Mouse (Mus musculus) cerebellum, postnatal 10 days (tissue): Measurements from ENCODE around the gene Aqr.

Experiments used
- DNase-seq, 2 experiments: peaks; one replicate each; pipeline ENCODE4 v3.0.0; 2021; ENCODE audit warnings: mixed read lengths in 2 of 2

The Aqr gene

DNA sequence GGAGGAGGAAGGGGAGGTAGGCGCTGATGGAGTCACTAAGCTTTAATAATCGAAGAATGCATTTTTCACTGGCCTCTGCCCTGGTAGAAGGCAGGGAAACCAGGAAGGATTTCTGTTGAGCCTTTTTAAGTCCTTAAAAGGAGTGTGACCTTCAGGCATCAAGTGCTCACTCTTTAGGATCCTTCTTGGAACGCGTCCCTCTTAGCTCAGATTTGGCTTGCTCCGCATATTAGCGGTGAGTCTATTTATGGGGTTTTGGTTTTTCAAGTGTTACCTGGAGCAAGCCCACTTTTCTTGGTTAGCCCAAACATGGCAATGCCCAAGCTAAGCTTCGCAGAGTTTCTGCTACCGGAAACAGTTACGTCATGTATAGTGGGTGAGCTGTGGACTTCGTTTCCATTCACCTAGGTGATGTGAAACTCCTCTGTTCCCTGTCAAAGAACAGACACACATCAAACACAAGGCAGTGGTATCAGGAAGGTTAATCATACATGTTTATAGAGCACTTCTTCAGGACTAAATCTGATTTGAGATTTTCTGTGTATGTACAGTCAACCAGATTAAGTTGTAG is 128.5 kb downstream of the Aqr start:
- DNase-seq, result peak; percentile 12 to 14

DNA sequence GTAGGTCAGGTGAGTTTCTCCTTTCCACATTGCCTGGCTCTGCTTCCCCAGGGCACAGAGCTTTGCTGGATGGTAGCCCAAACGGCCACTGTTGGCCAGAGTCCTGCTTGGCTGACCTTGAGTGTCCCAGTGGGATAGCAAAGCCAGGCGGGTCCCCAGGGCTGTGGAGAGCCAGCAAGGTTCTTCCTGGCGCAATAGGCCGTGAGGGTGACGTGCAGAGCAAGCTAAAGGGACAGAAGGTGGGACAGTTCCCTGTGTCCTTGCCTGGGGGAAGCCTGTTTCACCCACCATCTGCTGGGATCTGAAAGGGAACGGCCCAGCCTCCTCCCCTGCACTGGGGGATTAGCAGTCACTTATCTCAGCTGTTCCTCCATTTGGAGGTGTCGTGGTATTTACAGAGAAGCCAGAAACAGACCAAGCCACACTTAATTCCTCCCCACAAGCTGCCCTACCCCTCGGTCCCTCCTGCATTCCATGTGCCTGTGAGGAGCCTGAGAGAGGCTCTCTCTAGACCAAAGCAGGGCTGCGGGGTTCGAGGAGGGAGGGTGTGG is 129.4 kb downstream of the Aqr start:
- peak; percentile 80 to 82 for DNase-seq

DNA sequence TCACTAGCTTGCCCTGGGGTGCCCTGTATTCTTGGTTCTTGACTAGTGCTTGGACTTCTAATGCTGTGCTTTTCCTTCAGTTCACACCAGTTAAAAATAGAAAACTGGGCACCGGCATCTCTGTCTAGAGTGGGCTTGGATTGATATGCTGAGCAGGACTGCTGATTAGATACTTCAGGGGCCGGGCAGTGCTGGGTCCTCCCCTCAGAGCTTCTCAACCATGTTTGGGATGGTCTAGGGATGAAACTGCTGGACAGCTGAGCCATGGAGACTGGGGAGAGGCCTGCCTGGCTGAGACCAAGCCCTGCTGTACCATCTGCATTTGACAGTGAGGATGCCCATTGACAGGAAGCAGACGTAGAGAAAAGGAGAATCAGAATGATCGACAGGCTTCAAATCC is 132.7 kb downstream of the Aqr start:
- peak in 1 of 2 experiments; percentile 4 for DNase-seq

DNA sequence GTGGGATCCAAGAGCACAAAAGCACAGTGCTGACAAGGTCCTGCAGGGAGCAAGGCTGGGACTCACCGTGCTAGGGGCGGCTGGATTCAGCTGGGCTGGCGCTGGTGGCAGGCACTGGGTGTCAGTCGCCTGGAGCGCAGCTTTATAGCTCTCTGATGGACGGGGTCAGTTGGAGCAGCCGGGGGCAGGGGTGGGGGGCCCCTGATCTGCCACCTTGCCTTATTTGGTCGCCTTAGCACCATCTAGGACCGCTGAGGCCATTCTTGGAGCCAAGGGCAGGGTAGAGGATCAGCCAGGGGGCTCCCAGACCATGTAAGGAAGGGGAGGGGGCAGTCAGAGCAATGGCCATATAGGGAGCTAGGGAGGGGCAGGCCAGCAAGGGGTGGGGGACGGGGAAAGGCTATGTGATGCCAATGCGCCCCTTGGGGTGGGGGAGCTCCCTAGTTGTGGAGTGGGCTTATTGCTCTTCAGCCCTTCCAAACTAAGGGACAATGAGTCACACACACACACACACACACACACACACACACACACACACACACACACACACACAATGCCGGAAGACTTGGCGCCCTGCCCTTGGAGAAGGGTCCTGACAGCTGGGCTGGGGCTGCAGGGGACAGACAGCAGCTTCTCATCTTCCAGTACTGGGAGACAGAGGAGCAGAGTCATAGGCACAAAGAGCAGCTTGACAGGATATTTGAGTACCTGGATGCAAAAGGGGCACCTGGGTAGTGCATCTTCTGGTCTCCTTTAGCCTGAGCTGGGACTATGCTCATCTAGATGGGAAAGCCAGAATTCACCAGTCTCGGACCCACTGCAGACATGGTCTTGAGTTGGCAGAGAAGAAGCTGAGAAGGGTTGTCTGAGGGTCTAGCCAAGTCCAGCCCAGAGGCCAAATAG is 133.9 kb downstream of the Aqr start, which contains the start of gene Actc1:
Actc1 (minus strand) TSS at position 853 of the 903 bp plus-strand sequence.
- peak; percentile 57 to 69 for DNase-seq

DNA sequence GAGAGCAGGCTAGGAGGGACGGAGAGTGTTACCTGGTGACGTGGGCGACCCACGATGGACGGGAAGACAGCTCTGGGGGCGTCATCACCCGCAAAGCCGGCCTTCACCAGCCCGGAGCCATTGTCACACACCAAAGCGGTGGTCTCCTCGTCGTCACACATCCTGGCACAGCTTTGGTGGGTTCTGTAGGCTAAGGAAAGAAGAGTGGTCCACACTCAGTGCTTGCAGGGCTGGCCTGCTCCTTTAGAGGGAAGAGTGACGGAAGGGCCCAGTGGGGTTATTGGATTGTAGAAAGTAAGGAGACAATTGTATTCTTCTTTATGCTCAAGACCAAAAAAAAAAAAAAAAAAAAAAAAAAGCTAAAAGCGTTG is 135.0 kb downstream of the Aqr start:
- DNase-seq, result no peak
